Mouse (Mus musculus) kidney, postnatal 10 days (tissue): ENCODE results near the gene Lmf1.

Source experiments
- DNase-seq: peaks from one replicate; pipeline ENCODE4 v3.0.0; 2021; ENCODE audit warnings: mixed read lengths

Lmf1 gene

GRCm38 (mm10) chr17:25608137-25608785 is 29.4 kb downstream of the Lmf1 start:
- no peak for DNase-seq

GRCm38 (mm10) chr17:25608821-25609505 is 30.1 kb downstream of the Lmf1 start:
- no peak for DNase-seq

GRCm38 (mm10) chr17:25609506-25609828 is 30.6 kb downstream of the Lmf1 start:
- DNase-seq = peak; percentile 26

- DNase-seq = peak; percentile 55
These were observed 31.3 kb downstream of the Lmf1 start for GRCm38 (mm10) chr17:25610151-25610550.

- DNase-seq = no peak
These were observed 33.7 kb downstream of the Lmf1 start for GRCm38 (mm10) chr17:25612537-25612936.

- DNase-seq = no peak
These were observed 34.4 kb downstream of the Lmf1 start for GRCm38 (mm10) chr17:25613323-25613722.

- DNase-seq = no peak
These were observed 36.0 kb downstream of the Lmf1 start for GRCm38 (mm10) chr17:25614723-25615510.

- DNase-seq = peak; percentile 52
These were observed 39.7 kb downstream of the Lmf1 start for GRCm38 (mm10) chr17:25618508-25619056.

GRCm38 (mm10) chr17:25623441-25623840 is 44.6 kb downstream of the Lmf1 start:
- DNase-seq = no peak

GRCm38 (mm10) chr17:25623935-25624334 is 45.0 kb downstream of the Lmf1 start:
- DNase-seq = no peak

GRCm38 (mm10) chr17:25624446-25625119 is 45.7 kb downstream of the Lmf1 start:
- peak; percentile 18 for DNase-seq

GRCm38 (mm10) chr17:25625282-25625681 is 46.4 kb downstream of the Lmf1 start:
- DNase-seq = no peak

GRCm38 (mm10) chr17:25626196-25627043 is 47.5 kb downstream of the Lmf1 start:
- DNase-seq = no peak

GRCm38 (mm10) chr17:25630313-25630712 is 51.4 kb downstream of the Lmf1 start:
- no peak for DNase-seq

- no peak for DNase-seq
These were observed 55.2 kb downstream of the Lmf1 start for GRCm38 (mm10) chr17:25634070-25634469.

- no peak for DNase-seq
These were observed 56.5 kb downstream of the Lmf1 start for GRCm38 (mm10) chr17:25635387-25635786.

GRCm38 (mm10) chr17:25635806-25636205 is 56.9 kb downstream of the Lmf1 start:
- DNase-seq = no peak

- no peak for DNase-seq
These were observed 59.1 kb downstream of the Lmf1 start for GRCm38 (mm10) chr17:25637986-25638385.

- no peak for DNase-seq
These were observed 59.6 kb downstream of the Lmf1 start for GRCm38 (mm10) chr17:25638442-25638841.

GRCm38 (mm10) chr17:25640956-25641355 is 62.1 kb downstream of the Lmf1 start:
- no peak for DNase-seq

- no peak for DNase-seq
These were observed 63.1 kb downstream of the Lmf1 start for GRCm38 (mm10) chr17:25642032-25642431.
